Mouse (Mus musculus) neural tube, embryonic 14.5 days (tissue): ENCODE data around the gene Soat2. TPM values are rescaled to one million over a fixed set of nuclear protein-coding genes. Genes with fewer than 3 reads are reported as not detected.

Experiments
- ATAC-seq: fragments of 200-750 bp; cut with Nextera tagmentation; 2 replicates; pipeline ENCODE4 v1.8.0; 2017; ENCODE audit warnings: low read depth, mild to moderate bottlenecking, moderate TSS enrichment, moderate library complexity
- H3K27ac ChIP-seq: fragments of 300-500 bp; sonication (generic); 2 replicates; pipeline ENCODE4 v1.5.1; 2014; ENCODE audit warnings: low read depth, mild to moderate bottlenecking, control low read depth, low read length, moderate library complexity, mixed read lengths
- H3K27me3 ChIP-seq: fragments of 300-500 bp; sonication (generic); 2 replicates; pipeline ENCODE4 v1.6.1; 2014; ENCODE audit warnings: low read length; ENCODE audit not compliant: control insufficient read depth, insufficient read depth
- H3K36me3 ChIP-seq: fragments of 300-500 bp; sonication (generic); 2 replicates; pipeline ENCODE4 v1.6.1; 2014; ENCODE audit warnings: low read length, mixed read lengths; ENCODE audit not compliant: control insufficient read depth, insufficient read depth
- H3K4me1 ChIP-seq: fragments of 300-500 bp; sonication (generic); 2 replicates; pipeline ENCODE4 v1.6.1; 2014; ENCODE audit warnings: low read length; ENCODE audit not compliant: control insufficient read depth, insufficient read depth
- H3K4me2 ChIP-seq: fragments of 300-500 bp; sonication (generic); 2 replicates; pipeline ENCODE4 v1.6.1; 2014; ENCODE audit warnings: mild to moderate bottlenecking, low read depth, low read length, control low read depth
- H3K4me3 ChIP-seq: fragments of 300-500 bp; sonication (generic); 2 replicates; pipeline ENCODE4 v1.5.1; 2014; ENCODE audit warnings: low read depth, low read length, control low read depth, mixed read lengths
- H3K9ac ChIP-seq: fragments of 300-500 bp; sonication (generic); replicated peaks from 2 replicates; pipeline ENCODE4 v1.6.1; 2014; ENCODE audit warnings: low read depth, mild to moderate bottlenecking, control low read depth, low read length, mixed read lengths
- H3K9me3 ChIP-seq: fragments of 300-500 bp; sonication (generic); 2 replicates; pipeline ENCODE4 v1.6.1; 2016; ENCODE audit warnings: low read length; ENCODE audit not compliant: control insufficient read depth
- WGBS: fragments of 180-500 bp; shearing (Covaris S2); extraction: QIAGEN DNeasy Blood & Tissue Kit; methylation state at CpG from one replicate; pipeline ENCODE4 v1.1.7; 2014; 5-methylcytosine and 5-hydroxymethylcytosine counted together
- polyA plus RNA-seq: library from polyadenylated mRNA; unstranded; fragments of >200 nt; fragmentation: Nextera tagmentation; extraction: Ambion mirVana; gene quantifications from 2 replicates; pipeline ENCODE4 v1.2.1, GENCODE M21; 2014

Soat2 gene
- polyA plus RNA-seq, 1 experiment from 2014 or later = not detected

- Histone ChIP-seq H3K36me3 (no peaks in the 10 kb centered on the region), H3K27ac (no peak overlapping the region), H3K4me1 (no peaks in the 10 kb centered on the region), H3K9ac (no peak overlapping the region), H3K4me2 (no peak overlapping the region), H3K9me3 (no peaks in the 10 kb centered on the region), H3K4me3 (no peak overlapping the region), H3K27me3 (no peaks in the 10 kb centered on the region)
- WGBS = 87% methylated on average over 16 of the region's 16 CpGs
- ATAC-seq = no peak
These were observed 25.5 kb downstream of the Soat2 start for GRCm38 (mm10) chr15:102175736-102176319.

GRCm38 (mm10) chr15:102176571-102177316 lies 26.4 kb downstream of the Soat2 start:
- WGBS = 92% methylated on average over 7 of the region's 7 CpGs
- Histone ChIP-seq H3K27me3 (no peaks in the 10 kb centered on the region), H3K27ac (no peak overlapping the region), H3K9me3 (no peaks in the 10 kb centered on the region), H3K4me1 (no peaks in the 10 kb centered on the region), H3K9ac (no peak overlapping the region), H3K4me3 (no peak overlapping the region), H3K4me2 (no peak overlapping the region), H3K36me3 (no peaks in the 10 kb centered on the region)
- ATAC-seq = no peak

GRCm38 (mm10) chr15:102177417-102177816 lies 27.1 kb downstream of the Soat2 start:
- H3K4me1 ChIP-seq = no peaks in the 10 kb centered on the region
- no peak overlapping the region for H3K4me2 ChIP-seq
- H3K4me3 ChIP-seq = no peak overlapping the region
- no peaks in the 10 kb centered on the region for H3K36me3 ChIP-seq
- no peak for ATAC-seq
- 88% methylated on average over 8 of the region's 8 CpGs for WGBS
- no peak overlapping the region for H3K9ac ChIP-seq
- H3K27me3 ChIP-seq = no peaks in the 10 kb centered on the region
- H3K27ac ChIP-seq = no peak overlapping the region
- no peaks in the 10 kb centered on the region for H3K9me3 ChIP-seq

- no peaks in the 10 kb centered on the region for H3K36me3 ChIP-seq
- no peak overlapping the region for H3K4me3 ChIP-seq
- H3K27me3 ChIP-seq = no peaks in the 10 kb centered on the region
- H3K4me1 ChIP-seq = no peaks in the 10 kb centered on the region
- H3K4me2 ChIP-seq = no peak overlapping the region
- no peak overlapping the region for H3K9ac ChIP-seq
- ATAC-seq = no peak
- 18% methylated on average over 6 of the region's 6 CpGs for WGBS
- H3K27ac ChIP-seq = no peak overlapping the region
- no peaks in the 10 kb centered on the region for H3K9me3 ChIP-seq
These were observed 28.0 kb downstream of the Soat2 start for GRCm38 (mm10) chr15:102178279-102178678.

- Histone ChIP-seq H3K4me2 (no peak overlapping the region), H3K27me3 (no peaks in the 10 kb centered on the region), H3K4me1 (no peaks in the 10 kb centered on the region), H3K4me3 (no peak overlapping the region), H3K9me3 (no peaks in the 10 kb centered on the region), H3K36me3 (no peaks in the 10 kb centered on the region), H3K27ac (no peak overlapping the region), H3K9ac (no peak overlapping the region)
- ATAC-seq = no peak
- WGBS = 83% methylated on average over 9 of the region's 9 CpGs
These were observed 28.8 kb downstream of the Soat2 start for GRCm38 (mm10) chr15:102179106-102179505.

GRCm38 (mm10) chr15:102179924-102180323 lies 29.6 kb downstream of the Soat2 start:
- no peaks in the 10 kb centered on the region for H3K36me3 ChIP-seq
- H3K4me3 ChIP-seq = no peak overlapping the region
- no peak overlapping the region for H3K27ac ChIP-seq
- H3K9ac ChIP-seq = no peak overlapping the region
- H3K9me3 ChIP-seq = no peaks in the 10 kb centered on the region
- H3K4me1 ChIP-seq = no peaks in the 10 kb centered on the region
- H3K27me3 ChIP-seq = no peaks in the 10 kb centered on the region
- H3K4me2 ChIP-seq = no peak overlapping the region
- 93% methylated on average over 14 of the region's 14 CpGs for WGBS
- ATAC-seq = no peak

- Histone ChIP-seq H3K4me2 (no peak overlapping the region), H3K9ac (no peak overlapping the region), H3K27me3 (no peaks in the 10 kb centered on the region), H3K36me3 (no peaks in the 10 kb centered on the region), H3K4me3 (no peak overlapping the region), H3K27ac (no peak overlapping the region), H3K4me1 (no peaks in the 10 kb centered on the region), H3K9me3 (no peaks in the 10 kb centered on the region)
- 81% methylated on average over 3 of the region's 3 CpGs for WGBS
- no peak for ATAC-seq
These were observed 32.8 kb downstream of the Soat2 start for GRCm38 (mm10) chr15:102183076-102183475.

GRCm38 (mm10) chr15:102186239-102186638 lies 35.9 kb downstream of the Soat2 start:
- no peaks in the 10 kb centered on the region for H3K9me3 ChIP-seq
- no peak overlapping the region for H3K4me2 ChIP-seq
- no peak for ATAC-seq
- H3K27ac ChIP-seq = no peak overlapping the region
- no peaks in the 10 kb centered on the region for H3K36me3 ChIP-seq
- WGBS = 87% methylated on average over 11 of the region's 11 CpGs
- no peaks in the 10 kb centered on the region for H3K27me3 ChIP-seq
- no peak overlapping the region for H3K9ac ChIP-seq
- H3K4me1 ChIP-seq = no peaks in the 10 kb centered on the region
- no peak overlapping the region for H3K4me3 ChIP-seq

- Histone ChIP-seq H3K4me2 (no peak overlapping the region), H3K27ac (no peak overlapping the region), H3K4me1 (no peaks in the 10 kb centered on the region), H3K36me3 (no peaks in the 10 kb centered on the region), H3K4me3 (no peak overlapping the region), H3K9ac (no peak overlapping the region), H3K27me3 (no peaks in the 10 kb centered on the region), H3K9me3 (no peaks in the 10 kb centered on the region)
- WGBS = 94% methylated on average over 10 of the region's 10 CpGs
- ATAC-seq = no peak
These were observed 37.8 kb downstream of the Soat2 start for GRCm38 (mm10) chr15:102188096-102188495.
